Mouse (Mus musculus) bone marrow, adult 2 months (tissue): Measurements from ENCODE around the gene Mgat3.

Experiments used
- CTCF ChIP-seq: fragments of 200-500 bp; IDR thresholded peaks from 2 replicates; pipeline ENCODE4 v1.5.1; 2011; ENCODE audit warnings: low read length, control low read depth; ENCODE audit not compliant: control insufficient read depth, insufficient read depth
- POLR2A ChIP-seq: fragments of 200-500 bp; IDR thresholded peaks from 2 replicates; pipeline ENCODE4 v1.6.1; 2011; ENCODE audit warnings: low read depth, mild to moderate bottlenecking, control low read depth, low read length, borderline replicate concordance; ENCODE audit not compliant: control insufficient read depth

GRCm38 (mm10) chr15:80254207-80254606 is 80.7 kb downstream of the Mgat3 start:
- TF ChIP-seq CTCF (no peak), POLR2A (no peak)
